Mouse (Mus musculus): Measurements from ENCODE around the gene Gpr153.

Gene Gpr153

DNA sequence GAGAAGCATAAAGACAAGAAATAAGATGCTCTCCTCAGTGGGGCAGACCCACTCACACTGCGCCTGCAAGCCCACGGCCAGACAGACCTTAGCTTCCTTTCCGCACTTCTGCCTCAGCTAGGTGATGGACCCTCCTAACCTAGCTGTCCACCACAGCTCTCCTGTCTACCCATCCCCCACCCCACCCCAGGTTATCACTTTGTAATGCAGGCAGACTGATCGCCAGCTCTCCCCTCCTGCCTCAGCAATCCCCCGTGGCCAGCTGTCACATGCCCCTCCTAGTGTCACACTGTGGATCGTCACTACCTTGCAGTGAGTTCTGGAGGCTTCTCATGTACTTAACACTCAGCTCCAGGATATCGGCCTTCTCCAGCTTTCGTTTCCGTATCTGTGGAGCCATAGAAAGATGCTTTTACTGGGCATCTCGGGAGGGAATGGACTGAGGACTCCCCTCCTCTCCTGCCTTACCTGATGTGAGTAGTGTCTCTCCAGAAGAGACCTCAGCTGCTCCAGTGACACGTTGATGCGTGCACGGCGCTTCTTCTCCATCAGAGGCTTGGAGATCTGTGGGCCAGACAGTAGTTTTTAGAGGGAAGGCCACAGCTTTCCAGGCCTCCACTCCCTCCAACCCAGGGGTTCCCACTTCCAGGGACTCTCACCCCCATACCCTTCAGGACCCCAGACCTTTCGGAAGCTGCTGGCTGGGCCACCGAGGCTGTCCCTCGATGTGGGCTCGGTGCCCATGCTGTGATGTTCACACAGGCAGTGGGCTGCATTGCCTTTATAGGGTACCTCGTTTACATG lies 13.5 kb downstream of the Gpr153 start:
- DNase-seq (ENCODE audit: low read depth, low spot score): no peak

DNA sequence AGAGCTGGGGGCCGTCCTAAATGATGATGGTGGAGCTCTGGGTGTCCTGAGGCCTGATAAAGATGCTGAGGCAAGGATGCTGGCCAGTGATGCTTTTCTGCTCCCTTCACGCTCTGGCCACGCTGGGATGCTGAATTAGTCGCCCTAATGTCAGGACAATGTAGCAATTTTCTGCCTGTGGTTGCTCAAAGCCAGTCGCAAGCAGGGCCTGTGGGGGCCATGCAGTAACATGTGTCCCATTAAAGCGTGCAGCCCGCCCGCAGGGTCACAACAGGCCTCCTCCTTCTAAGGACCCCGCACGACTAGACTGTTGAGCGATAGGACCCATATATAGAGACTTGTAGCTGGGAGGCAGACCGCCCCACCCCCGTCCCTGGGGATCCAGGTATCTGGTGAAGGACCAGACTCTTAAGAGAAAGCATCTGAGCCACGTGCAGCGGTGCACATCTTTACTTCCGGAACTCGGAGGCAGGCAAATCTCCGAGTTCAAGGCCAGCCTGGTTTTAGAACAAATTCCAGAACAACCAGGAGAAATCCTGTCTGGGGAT lies 14.4 kb downstream of the Gpr153 start:
- DNase-seq (ENCODE audit: low read depth, low spot score): peak; percentile 65

DNA sequence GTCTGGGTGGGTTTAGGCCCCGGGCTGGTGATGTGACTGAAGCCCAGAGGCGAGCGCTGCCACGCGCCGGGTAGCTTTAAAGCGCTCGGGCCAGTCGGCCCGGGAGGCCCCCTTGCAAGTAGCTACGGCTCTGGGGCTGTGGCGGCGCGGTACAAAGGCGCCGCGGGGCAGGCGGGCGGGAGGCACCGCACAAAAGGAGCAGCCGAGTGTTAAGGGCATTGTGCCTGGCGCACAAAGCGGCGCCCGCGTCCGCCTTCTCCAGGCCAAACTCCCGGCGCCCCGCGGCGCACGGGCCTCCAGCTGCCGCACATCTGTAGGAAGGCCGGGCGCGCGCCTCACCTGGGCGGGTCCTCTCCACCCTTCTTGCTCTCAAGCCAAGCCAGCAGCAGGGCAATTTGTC lies 16.4 kb downstream of the Gpr153 start:
- DNase-seq (ENCODE audit: low read depth, low spot score): peak; percentile 77

DNA sequence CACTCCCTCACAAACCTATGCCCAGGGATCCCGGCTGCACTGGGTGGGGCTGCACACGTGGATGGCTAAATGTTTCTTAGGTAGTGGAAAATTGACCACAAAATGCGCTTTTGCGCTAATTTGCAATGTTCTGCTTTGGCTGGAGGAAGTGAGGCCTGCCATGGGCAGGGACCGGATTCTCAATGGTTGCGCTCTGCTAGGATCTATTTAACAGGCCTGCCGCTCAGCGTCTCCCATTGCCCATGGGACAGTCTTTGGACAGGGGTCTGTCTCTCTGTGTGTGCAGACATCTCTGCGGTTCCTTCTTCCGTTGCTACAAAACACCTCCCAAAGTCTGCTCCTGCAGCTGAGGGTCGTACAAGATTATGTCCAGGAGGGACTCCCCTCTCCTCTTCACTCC lies 17.0 kb downstream of the Gpr153 start:
- no peak for DNase-seq (ENCODE audit: low read depth, low spot score)

DNA sequence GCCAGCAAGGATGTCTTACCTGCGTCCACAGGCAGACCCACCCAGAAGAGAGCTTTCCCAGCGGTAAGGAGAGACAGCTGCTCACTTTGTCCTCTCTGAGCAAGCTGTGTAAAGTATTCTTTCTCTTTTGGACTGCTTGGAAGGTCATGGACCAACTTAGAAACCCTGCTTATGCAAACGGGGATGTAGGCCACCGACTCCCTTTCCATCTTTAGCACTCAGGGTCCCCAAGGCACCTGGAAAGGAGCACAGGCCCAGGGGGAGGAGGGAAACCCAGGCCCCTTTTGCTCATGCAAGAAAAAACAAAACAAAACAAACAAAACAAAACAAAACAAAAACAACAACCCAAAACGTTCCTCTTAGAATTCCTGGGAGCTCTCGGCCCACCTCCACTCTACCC lies 17.5 kb downstream of the Gpr153 start, which contains the start of gene Hes3:
Gene Hes3 (minus strand): TSS at position 101 of the 400 bp plus-strand sequence.
- DNase-seq (ENCODE audit: low read depth, low spot score): no peak

DNA sequence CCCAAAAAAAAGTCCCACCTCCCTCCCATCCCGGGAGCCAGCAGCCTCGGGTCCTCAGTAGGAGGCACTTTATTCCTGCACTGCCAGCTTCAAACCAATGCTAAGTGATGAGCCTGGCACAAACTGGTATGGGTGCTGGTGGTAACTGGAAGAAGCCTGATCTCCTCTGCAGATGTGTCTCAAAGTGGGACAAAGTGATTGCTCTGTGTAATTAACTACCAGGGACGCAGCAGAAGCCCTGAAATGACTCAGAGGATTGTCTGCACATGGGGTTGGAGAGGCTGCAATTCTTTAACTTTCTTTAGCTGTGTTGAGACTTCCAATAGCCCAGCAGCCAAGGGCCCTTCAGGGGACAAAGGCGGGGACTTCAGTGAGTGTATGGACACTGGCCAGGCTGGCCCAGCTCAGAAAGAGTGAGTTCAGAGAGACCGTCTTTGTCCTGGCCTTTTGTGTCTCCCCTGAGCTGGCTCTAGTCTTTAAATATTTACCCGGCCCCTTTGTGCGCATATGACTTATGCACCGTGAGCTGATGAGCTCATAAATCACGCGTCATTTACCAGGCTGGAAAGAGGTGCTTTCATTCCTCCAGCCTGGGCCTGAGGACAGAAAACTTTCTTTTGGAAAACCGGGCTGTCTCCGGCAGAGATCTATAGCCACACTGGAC lies 18.2 kb downstream of the Gpr153 start:
- DNase-seq (ENCODE audit: low read depth, low spot score): peak; percentile 72

DNA sequence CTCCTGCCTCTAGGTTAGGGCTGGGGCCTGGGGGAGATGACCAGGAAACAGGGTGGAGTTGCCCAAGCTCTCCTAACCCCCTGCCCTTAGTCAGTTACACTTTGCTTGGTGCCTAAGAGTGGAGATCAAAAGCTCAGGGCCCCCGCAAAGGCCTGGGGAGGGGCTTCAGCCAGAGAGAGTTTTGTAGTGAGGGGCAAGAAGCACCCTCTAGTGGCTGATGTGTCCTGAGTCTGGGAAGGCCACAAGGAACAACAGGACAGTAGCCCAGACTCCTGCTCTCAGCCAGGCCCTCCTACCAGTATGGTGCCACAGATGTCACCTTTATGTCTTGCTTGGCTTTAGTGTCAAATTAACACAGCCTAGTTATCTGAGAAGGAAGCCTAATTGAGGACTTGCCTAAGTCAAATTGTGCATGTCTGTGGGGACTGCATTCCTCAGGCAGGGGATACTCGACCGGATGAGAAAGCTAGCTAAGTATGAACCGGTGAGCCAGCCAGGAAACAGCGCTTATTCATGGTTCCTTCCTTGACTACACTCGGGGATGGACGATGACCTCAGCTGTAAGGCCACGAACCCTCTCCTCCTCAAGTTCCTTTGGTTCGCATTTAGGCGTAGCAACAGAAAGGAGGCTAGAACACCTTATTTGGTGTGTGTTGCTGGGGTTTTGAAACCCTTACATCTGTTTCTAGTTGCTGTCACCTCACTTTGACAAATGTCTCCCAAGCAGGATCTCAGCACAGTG lies 20.3 kb downstream of the Gpr153 start:
- no peak for DNase-seq (ENCODE audit: low read depth, low spot score)

DNA sequence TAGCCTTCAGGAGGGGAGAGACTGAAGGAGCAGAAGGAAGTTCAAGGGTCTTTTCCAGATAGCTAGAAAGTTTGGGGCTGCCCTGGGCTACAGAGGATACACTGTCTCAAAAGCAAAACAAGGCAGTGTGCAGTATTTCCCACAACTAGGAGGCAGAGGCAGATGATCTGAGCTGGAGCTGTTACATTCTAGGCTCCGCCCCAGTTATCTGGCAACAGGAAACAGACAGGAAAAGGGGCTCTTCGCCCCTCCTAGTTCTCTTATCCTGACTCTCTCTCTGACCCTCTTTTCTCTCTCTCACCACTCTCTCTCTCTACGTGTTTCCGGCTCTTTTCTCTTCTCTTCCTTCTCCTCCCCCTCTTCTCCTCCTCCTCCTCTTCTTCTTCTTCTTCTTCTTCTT lies 21.9 kb downstream of the Gpr153 start:
- DNase-seq (ENCODE audit: low read depth, low spot score): no peak

DNA sequence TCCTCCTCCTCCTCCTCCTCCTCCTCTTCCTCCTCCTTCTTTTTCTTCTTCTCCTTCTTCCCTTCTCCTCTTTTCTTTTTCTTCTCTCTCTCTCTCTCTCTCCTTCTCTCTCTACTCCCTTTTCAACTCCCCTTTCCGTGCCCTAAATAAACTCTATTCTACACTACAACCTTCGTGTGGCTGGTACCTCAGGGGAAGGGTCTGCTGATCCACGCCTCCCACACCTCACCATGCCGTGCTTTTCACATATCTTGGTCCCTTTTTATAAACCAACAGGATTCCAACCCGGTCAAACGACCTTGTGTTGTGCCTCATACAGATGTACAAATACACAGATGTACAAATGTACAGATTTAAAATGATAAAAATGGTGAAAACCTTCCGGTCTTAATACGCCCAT lies 22.3 kb downstream of the Gpr153 start:
- no peak for DNase-seq (ENCODE audit: low read depth, low spot score)

DNA sequence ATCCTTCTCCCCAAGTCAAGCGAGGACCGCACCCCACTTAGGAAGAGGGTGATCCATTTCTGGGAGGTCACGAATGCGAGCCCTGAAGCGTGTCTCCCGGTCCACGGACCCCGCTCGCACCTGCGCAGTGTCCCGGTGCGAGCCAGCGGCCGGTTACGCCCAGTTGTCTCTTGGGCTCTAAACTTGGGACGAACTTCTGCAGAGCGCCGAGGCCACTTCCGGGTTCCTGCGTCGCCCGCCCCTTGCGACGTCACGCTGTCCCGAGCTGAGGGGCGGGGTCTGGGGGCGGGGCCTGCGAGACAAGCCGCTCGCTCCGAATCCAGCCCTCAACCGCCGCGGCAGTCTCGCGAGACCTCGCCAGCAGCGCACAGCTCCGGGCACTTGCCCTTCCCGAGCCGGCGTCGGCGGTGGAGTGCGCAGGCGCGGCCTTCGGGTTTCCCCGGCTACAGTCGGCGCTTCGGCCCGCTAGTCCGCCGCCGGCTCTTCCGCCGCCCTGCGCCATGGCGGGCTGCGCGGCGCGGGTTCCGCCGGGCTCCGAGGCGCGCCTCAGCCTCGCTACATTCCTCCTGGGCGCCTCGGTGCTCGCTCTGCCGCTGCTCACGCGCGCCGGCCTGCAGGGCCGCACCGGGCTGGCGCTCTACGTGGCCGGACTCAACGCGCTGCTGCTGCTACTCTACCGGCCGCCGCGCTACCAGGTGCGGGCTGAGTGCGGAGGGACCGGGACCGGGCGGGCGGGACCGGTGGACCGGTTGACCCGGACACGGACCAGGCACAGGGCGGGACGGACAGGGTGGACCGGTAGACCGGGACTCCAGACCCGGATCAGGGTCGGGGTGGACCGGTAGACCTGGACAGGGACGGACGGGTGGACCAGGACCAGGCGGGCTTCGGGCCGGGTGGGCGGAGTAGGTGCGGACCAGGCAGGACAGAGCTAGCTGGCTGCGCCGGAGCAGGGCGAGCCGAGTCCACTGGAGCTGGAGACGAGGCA lies 23.1 kb downstream of the Gpr153 start, which contains the start of gene Icmt:
Gene Icmt (plus strand): TSS at position 354 of the 988 bp plus-strand sequence.
- peak; percentile 99 for DNase-seq (ENCODE audit: low read depth, low spot score)

DNA sequence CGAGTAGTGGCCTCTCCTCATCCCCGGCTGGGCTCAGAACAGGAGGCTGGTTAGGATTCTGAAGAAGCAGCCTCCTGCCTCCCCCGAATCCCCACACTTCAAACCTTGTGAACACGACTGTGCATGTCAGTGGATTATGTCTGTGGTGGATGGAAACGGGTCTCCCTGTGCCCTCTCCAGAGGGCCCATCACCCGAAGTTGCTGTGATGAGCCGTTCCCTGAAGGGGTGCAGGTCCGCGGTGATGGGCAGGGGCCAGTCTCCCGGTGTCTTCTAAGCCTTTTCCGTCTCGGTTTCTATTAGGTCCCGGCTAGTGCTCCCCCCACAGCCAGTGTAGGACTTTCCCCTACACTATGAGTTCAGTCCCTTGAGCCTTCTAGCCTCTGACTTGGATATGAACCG lies 24.8 kb downstream of the Gpr153 start:
- no peak for DNase-seq (ENCODE audit: low read depth, low spot score)

DNA sequence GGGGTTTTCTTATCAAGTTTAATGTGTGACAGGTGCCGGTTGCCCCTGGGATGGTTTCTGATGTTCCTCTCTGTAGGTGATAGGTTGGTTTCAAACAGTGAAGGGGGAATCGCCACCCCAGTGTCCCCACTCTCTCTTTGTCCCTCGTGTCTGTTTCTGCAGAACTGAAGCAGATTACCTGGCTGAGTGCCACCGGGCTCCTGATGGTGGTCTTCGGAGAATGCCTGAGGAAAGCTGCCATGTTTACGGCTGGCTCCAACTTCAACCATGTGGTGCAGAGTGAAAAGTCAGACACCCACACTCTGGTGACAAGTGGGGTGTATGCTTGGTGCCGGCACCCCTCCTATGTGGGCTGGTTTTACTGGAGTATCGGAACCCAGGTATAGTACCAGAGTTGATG lies 26.3 kb downstream of the Gpr153 start:
- DNase-seq (ENCODE audit: low read depth, low spot score): no peak

DNA sequence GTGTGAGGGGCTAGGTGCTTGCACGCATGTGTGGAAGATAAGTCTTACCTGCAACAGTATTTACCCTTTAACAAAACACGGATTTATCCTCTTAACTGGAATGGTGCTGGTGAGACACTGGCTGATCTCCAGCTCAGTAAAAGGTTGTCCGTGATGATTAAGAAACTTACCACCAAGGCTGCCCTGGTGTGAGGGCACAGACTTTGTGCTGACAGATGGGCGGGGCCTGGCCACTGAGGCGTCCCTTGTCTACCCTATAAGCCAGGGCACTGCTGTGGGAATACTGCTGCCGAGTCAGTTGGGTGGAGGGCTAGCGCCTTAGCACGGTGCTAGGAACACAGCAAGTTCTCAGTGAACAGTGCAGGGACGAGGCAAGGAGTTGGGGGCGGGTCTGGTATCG lies 28.0 kb downstream of the Gpr153 start:
- DNase-seq (ENCODE audit: low read depth, low spot score): no peak

DNA sequence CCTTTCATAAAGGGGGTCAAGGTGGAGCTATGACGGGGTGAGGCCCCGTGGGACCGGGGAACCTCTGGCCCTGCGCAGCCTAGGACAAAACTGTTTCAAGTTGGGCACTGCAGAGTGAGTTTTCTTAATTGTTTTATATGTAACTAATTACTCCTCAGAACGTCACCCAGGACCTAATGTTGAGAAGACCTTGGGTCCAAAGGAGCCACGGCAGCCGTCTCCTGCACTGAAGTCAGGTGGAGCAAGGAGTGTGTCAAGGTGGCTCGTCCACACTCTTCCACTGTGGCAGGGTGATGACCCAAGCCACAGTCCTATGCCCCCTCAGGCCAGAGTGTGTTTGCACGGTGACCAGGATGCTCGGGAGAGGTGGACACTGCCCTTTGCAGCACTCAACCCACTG lies 29.1 kb downstream of the Gpr153 start:
- DNase-seq (ENCODE audit: low read depth, low spot score): no peak

DNA sequence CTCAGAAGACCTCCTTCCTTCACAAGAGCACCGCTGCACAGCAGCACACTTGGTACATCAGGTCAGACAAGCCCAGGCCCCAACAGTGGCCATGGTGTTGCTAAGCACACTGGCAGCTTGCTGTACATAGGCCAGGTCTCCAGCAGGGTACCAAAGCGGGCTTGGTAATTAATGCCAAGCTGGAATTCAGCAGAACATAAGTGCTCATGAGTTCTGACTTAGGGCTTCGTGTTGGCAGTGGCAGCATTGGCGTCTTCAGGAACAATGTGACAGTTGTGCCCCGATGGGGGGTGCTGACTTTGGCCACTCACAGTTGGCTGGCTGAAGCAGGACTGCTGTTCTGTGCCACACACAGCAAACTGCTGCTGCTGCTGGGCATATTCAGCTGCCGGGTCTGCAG lies 30.7 kb downstream of the Gpr153 start:
- no peak for DNase-seq (ENCODE audit: low read depth, low spot score)

DNA sequence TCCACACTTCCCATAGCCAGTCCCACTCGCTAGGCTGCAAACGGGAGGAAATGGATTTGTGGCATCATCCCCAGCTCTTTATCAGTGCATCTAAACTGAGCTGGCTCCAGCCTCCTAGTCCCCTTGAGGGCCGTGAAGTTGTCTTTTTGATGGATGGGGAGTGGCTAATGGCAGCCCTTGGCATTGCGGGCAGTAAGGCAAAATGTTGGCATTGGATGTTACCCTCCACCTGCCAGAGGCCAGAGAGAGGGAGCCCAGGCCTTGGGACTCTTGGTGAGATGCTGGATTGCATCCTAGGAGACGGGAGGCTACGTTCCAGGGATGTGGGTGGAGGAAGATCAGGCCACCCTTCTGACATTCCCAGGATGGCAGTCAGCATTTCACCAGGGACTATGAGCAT lies 32.0 kb downstream of the Gpr153 start:
- DNase-seq (ENCODE audit: low read depth, low spot score): no peak

DNA sequence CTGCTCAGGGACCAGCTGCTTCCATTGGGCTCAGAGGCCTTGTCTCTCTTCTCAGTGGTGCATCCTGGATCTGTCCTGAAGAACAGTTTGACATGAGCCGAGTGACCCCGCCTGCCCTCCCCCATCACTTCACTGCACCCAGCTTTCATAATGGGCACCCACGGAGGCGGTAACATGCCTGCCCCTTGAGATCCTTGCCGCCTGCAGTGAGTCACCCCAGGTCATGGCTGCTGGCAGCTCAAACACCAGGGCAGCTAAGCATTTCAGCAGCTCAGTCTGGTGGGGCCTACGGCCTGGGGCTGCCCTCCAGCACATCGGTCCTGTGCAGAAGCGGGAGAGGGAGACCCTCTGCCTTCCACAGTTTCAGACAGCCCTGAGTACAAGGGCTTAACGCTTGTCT lies 33.5 kb downstream of the Gpr153 start:
- DNase-seq (ENCODE audit: low read depth, low spot score): no peak

DNA sequence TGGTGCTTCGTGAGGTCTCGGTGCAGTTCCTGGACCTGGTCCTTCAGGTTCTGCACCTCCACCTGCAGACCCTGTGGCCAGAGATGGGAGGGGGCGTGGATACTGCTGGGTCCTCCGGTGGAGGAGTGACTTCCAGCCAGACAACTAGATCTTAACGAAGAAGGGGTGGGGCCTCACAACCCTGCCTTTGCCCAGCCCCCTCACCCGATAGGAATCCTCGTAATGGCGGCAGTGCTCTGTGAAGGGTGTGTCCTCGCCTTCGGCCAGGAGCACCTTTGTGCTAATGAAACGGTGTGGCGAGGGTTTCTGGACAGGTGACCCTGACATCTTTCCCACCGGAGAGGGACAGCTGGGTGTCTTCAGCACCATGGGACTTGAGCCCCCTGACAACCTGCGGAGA lies 38.2 kb downstream of the Gpr153 start:
- DNase-seq (ENCODE audit: low read depth, low spot score): no peak

DNA sequence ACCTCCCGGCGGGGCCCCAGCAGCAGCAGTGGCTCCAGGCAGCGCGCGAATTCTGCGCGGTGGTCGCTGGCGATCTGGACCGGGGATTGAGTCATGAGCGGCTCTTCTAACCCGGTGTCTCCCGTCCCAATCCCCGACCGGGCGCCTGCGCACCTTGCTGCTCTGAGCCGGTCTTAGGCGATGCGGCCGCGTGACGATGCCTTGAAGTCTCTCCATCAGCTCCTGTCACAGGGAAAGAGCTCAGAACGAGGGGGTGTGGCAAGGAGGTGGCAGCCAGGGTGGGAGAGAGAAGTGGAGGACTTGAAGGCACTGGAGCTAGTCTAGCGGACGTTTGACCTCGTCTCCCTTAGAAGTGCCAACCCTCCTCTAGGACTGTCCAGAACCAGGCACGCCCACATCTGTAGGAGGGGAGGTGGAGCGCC lies 39.2 kb downstream of the Gpr153 start:
- no peak for DNase-seq (ENCODE audit: low read depth, low spot score)

DNA sequence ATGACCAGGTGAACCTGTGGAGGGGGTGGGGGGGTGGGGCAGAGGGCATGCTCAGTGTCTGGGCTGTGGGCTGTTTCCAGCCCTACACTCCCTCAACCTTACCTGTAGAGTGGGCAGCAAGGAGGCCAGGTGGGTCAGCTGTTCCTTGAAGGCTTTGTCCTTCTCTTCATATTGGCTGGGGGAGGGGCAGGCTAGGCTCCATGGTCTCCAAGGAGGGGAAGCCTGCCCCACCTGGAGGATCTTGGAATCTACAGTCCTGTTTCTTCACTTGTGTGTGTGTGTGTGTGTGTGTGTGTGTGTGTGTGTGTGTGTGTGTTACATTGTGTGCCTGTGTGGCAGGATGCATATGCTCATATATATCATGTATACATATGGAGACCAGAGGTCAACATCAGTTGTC lies 39.9 kb downstream of the Gpr153 start:
- DNase-seq (ENCODE audit: low read depth, low spot score): no peak
